Comparison of ENCODE assay signal across 8 mouse cellular contexts in the genomic region with DNA sequence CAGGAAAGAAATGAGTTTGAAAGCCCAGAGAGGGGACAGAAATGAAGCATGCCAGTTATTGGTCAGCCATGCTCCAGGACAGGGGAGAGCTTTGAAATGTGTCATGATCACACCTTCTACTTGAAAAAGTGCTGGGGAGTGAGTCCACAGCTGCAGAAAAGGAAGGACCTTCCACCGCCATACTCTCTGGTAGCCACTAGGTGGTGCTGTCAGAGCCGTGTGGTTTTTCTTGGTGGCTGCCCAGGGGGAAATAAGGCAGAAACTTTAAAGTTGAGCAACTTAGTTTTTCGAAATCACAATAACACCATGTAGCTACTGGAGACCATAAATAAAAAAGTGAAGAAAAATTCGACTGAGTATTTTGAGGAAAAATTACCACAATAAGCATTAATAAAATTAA. TPM values are rescaled to one million over a fixed set of nuclear protein-coding genes. Genes with fewer than 3 reads are reported as not detected.
DNase-seq lines count a peak whose midpoint lies in the region; ATAC-seq and TF ChIP-seq lines count a peak whose summit lies in the region.

No protein-coding gene starts in this region.

- TF ChIP-seq RAD21 in MEL (IDR thresholded peaks at IDR 0.05; ENCODE audit: low read depth, low read length), result peak; percentile 66

- no peak overlapping the region for H3K4me3 ChIP-seq in hindbrain, embryonic 14.5 days (replicated peaks; ENCODE audit: low read length)
- H3K4me3 ChIP-seq in hindbrain, embryonic 12.5 days, result no peak overlapping the region
- no peak overlapping the region for H3K4me3 ChIP-seq in MEL (ENCODE audit: control insufficient read depth in 1 of 2, insufficient read depth in 1 of 2, low read depth in 2 of 2, low read length in 2 of 2)

- DNase-seq in hindbrain, embryonic 14.5 days (ENCODE audit: low spot score), result peak; percentile 66
- peak; percentile 69 for DNase-seq in 3T3-L1 (ENCODE audit: low read depth, low spot score)
- peak; percentile 54 for DNase-seq in MEL (ENCODE audit: low read depth, low spot score)
- peak; percentile 65 for DNase-seq in kidney, postnatal 10 days
- no peak for DNase-seq in Muller cell, postnatal 12 days (ENCODE audit: inconsistent ontology term)

- no peak overlapping the region for H3K27ac ChIP-seq in hindbrain, embryonic 14.5 days
- H3K27ac ChIP-seq in hindbrain, embryonic 12.5 days, result no peak overlapping the region
- H3K27ac ChIP-seq in MEL (ENCODE audit: control insufficient read depth, low read depth, low read length), result no peak overlapping the region

- ATAC-seq in hindbrain, embryonic 14.5 days (ENCODE audit: low FRiP score), result no peak
- ATAC-seq in hindbrain, embryonic 12.5 days (ENCODE audit: low FRiP score), result no peak
- peak; percentile 97 for ATAC-seq in common myeloid progenitor, adult 5-6 weeks (replicated peaks; ENCODE audit: low read depth, poor library complexity, severe bottlenecking)
- peak; percentile 96 for ATAC-seq in megakaryocyte, adult 5-6 weeks (ENCODE audit: poor library complexity, severe bottlenecking)

- no peaks in the 10 kb centered on the region for H3K27me3 ChIP-seq in hindbrain, embryonic 14.5 days (ENCODE audit: control insufficient read depth, insufficient read depth, low read length)
- H3K27me3 ChIP-seq in hindbrain, embryonic 12.5 days, result no peaks in the 10 kb centered on the region
- H3K27me3 ChIP-seq in MEL (ENCODE audit: control insufficient read depth in 1 of 2, insufficient read depth in 2 of 2, low read length in 2 of 2), result no peaks in the 10 kb centered on the region

- peaks cover 13% of the 10 kb centered on the region for H3K4me1 ChIP-seq in hindbrain, embryonic 14.5 days (replicated peaks; ENCODE audit: control insufficient read depth, insufficient read depth, low read length)
- H3K4me1 ChIP-seq in hindbrain, embryonic 12.5 days, result peaks cover 15% of the 10 kb centered on the region
- no peaks in the 10 kb centered on the region for H3K4me1 ChIP-seq in MEL (ENCODE audit: control insufficient read depth in 1 of 2, insufficient read depth in 2 of 2, low read length in 2 of 2)

- H3K9ac ChIP-seq in hindbrain, embryonic 14.5 days, result no peak overlapping the region
- no peak overlapping the region for H3K9ac ChIP-seq in hindbrain, embryonic 12.5 days
- no peak overlapping the region for H3K9ac ChIP-seq in MEL (ENCODE audit: control insufficient read depth, low read depth, low read length, poor library complexity, severe bottlenecking)

- TF ChIP-seq CTCF in MEL (IDR thresholded peaks at IDR 0.05 in 2 of 3, conservative IDR thresholded peaks at IDR 0.05 in 1 of 3; ENCODE audit: control insufficient read depth in 1 of 3, insufficient read depth in 1 of 3, low read depth in 2 of 3, low read length in 3 of 3, poor library complexity in 1 of 3, severe bottlenecking in 1 of 3), result peak; percentile 79 to 89 (median 80)

- TF ChIP-seq EP300 in MEL (IDR thresholded peaks at IDR 0.05; ENCODE audit: low read depth in 1 of 2, low read length in 2 of 2), result no peak

- H3K36me3 ChIP-seq in hindbrain, embryonic 14.5 days (replicated peaks; ENCODE audit: control insufficient read depth, insufficient read depth), result no peaks in the 10 kb centered on the region
- H3K36me3 ChIP-seq in hindbrain, embryonic 12.5 days, result no peaks in the 10 kb centered on the region
- no peaks in the 10 kb centered on the region for H3K36me3 ChIP-seq in MEL (ENCODE audit: control insufficient read depth in 1 of 2, insufficient read depth in 2 of 2, low read length in 2 of 2)

- 18% methylated on average over 4 of the region's 4 CpGs for WGBS in hindbrain, embryonic 14.5 days
- 18% methylated on average over 4 of the region's 4 CpGs for WGBS in hindbrain, embryonic 12.5 days

- no peaks in the 10 kb centered on the region for H3K79me2 ChIP-seq in MEL (ENCODE audit: control insufficient read depth, insufficient read depth, low read length, poor library complexity)

- no peak overlapping the region for H3K4me2 ChIP-seq in hindbrain, embryonic 14.5 days (replicated peaks)
- H3K4me2 ChIP-seq in hindbrain, embryonic 12.5 days (replicated peaks), result no peak overlapping the region

- H3K9me3 ChIP-seq in hindbrain, embryonic 14.5 days (ENCODE audit: control insufficient read depth, low read length), result peaks cover 19% of the 10 kb centered on the region
- peaks cover 13% of the 10 kb centered on the region; the same call in 1 of the 2 replicates for H3K9me3 ChIP-seq in hindbrain, embryonic 12.5 days (replicated peaks)
- no peaks in the 10 kb centered on the region for H3K9me3 ChIP-seq in MEL (replicated peaks; ENCODE audit: insufficient read depth, low read length)

- no peak for TF ChIP-seq POLR2A in MEL (IDR thresholded peaks at IDR 0.05; ENCODE audit: control insufficient read depth in 1 of 2, insufficient read depth in 1 of 2, low read depth in 1 of 2, low read length in 2 of 2, poor library complexity in 1 of 2)

TF ChIP-seq in MEL, 35 proteins besides CTCF, POLR2A, EP300 and RAD21:
- TF ChIP-seq USF1 (IDR thresholded peaks at IDR 0.05; ENCODE audit: low read depth, low read length) (no peak), ZC3H11A (IDR thresholded peaks at IDR 0.05; ENCODE audit: low read depth, low read length) (peak; percentile 58), ZKSCAN1 (IDR thresholded peaks at IDR 0.05; ENCODE audit: low read depth, low read length) (no peak), SMC3 (IDR thresholded peaks at IDR 0.05; ENCODE audit: low read depth, low read length) (peak; percentile 83), ETS1 (IDR thresholded peaks at IDR 0.05; ENCODE audit: low read depth, low read length) (no peak)

RNA-seq across cellular contexts. Expression of a gene that starts 3.0 kb away (rescaled TPM):
- polyA plus RNA-seq in hindbrain, embryonic 14.5 days (2014; fragmentation: Nextera tagmentation; extraction: Ambion mirVana), result 0.24 and 0.35 TPM in 2 replicates
- polyA plus RNA-seq in hindbrain, embryonic 12.5 days (2016; fragmentation: Nextera tagmentation; extraction: Ambion mirVana), result 0.31 TPM in 1 of 2 replicates, not detected in the other
- total RNA-seq in MEL (2012; rRNA removed), result not detected in 2 replicates
- polyA plus RNA-seq in MEL (2012; ENCODE audit: insufficient read depth in 1 of 2, insufficient read length in 2 of 2, low read depth in 1 of 2, low replicate concordance in 2 of 2, missing spikeins in 1 of 2), result under 1 TPM in 1 of 2 experiments, not detected in 1; 0.10 TPM
- 0.14 TPM in 1 of 2 replicates, not detected in the other for total RNA-seq in common myeloid progenitor, adult 5-6 weeks (2017)
- 1.9 TPM in 2 replicates for total RNA-seq in megakaryocyte, adult 5-6 weeks (2015)
- 0.22 and 0.73 TPM in 2 replicates for total RNA-seq in megakaryocyte, adult 5-6 weeks (2017)

Comparison
In these comparisons a context has a peak if more than half of its experiments do, and no peak if none do; other contexts are left out.
1. ATAC-seq: peak in common myeloid progenitor, adult 5-6 weeks (single experiment) and megakaryocyte, adult 5-6 weeks (single experiment); none in hindbrain, embryonic 14.5 days (single experiment) and hindbrain, embryonic 12.5 days (single experiment).